Mouse (Mus musculus): Measurements from ENCODE around the gene Foxr1.

- TF ChIP-seq CHD2 (IDR thresholded peaks at IDR 0.05; ENCODE audit: low read depth, low read length) (no peak), ZC3H11A (IDR thresholded peaks at IDR 0.05; ENCODE audit: borderline replicate concordance, low read depth, low read length) (peak; percentile 85; the same call in 1 of the 2 replicates)
These were observed 13.4 kb upstream of the Foxr1 start for GRCm38 (mm10) chr9:44454132-44454890.
